Mouse (Mus musculus): ENCODE measurements around the gene Kntc1. TPM values are rescaled to one million over a fixed set of nuclear protein-coding genes. Genes with fewer than 3 reads are reported as not detected.

The Kntc1 gene
- polyA plus RNA-seq, 1 experiment from 2014 or later: 0.92 TPM

GRCm38 (mm10) chr5:123853877-123854504 is 104.5 kb downstream of the Kntc1 start:
- Histone ChIP-seq H3K4me1 (ENCODE audit: insufficient read depth, low read depth, low read length) (no peaks in the 10 kb centered on the region), H3K36me3 (ENCODE audit: insufficient read depth, low read length) (no peaks in the 10 kb centered on the region), H3K27ac (ENCODE audit: low read length) (no peak overlapping the region), H3K9me3 (ENCODE audit: low read length) (no peaks in the 10 kb centered on the region), H3K4me3 (ENCODE audit: low read depth, low read length) (no peak overlapping the region), H3K27me3 (replicated peaks; ENCODE audit: insufficient read depth, low read length) (no peaks in the 10 kb centered on the region), H3K9ac (replicated peaks; ENCODE audit: low read depth) (no peak overlapping the region), H3K4me2 (replicated peaks; ENCODE audit: low read depth, low read length) (no peak overlapping the region)
- no peak for DNase-seq (ENCODE audit: low spot score)
- TF ChIP-seq CTCF (IDR thresholded peaks at IDR 0.05) (no peak), EP300 (IDR thresholded peaks at IDR 0.05) (no peak)
- no peak for ATAC-seq
- WGBS: 53% methylated on average over 11 of the region's 11 CpGs

GRCm38 (mm10) chr5:123854511-123854910 is 105.0 kb downstream of the Kntc1 start:
- peak; percentile 53 for ATAC-seq
- H3K36me3 ChIP-seq (ENCODE audit: insufficient read depth, low read length): no peaks in the 10 kb centered on the region
- no peak overlapping the region for H3K27ac ChIP-seq (ENCODE audit: low read length)
- no peaks in the 10 kb centered on the region for H3K27me3 ChIP-seq (replicated peaks; ENCODE audit: insufficient read depth, low read length)
- H3K9me3 ChIP-seq (ENCODE audit: low read length): no peaks in the 10 kb centered on the region
- H3K4me3 ChIP-seq (ENCODE audit: low read depth, low read length): no peak overlapping the region
- no peaks in the 10 kb centered on the region for H3K4me1 ChIP-seq (ENCODE audit: insufficient read depth, low read depth, low read length)
- 50% methylated on average over 9 of the region's 9 CpGs for WGBS
- TF ChIP-seq CTCF (IDR thresholded peaks at IDR 0.05): no peak
- TF ChIP-seq EP300 (IDR thresholded peaks at IDR 0.05): no peak
- peak; percentile 65 for DNase-seq (ENCODE audit: low spot score)
- H3K4me2 ChIP-seq (replicated peaks; ENCODE audit: low read depth, low read length): no peak overlapping the region
- H3K9ac ChIP-seq (replicated peaks; ENCODE audit: low read depth): no peak overlapping the region

GRCm38 (mm10) chr5:123858798-123859197 is 109.3 kb downstream of the Kntc1 start:
- no peaks in the 10 kb centered on the region for H3K27me3 ChIP-seq (replicated peaks; ENCODE audit: insufficient read depth, low read length)
- 53% methylated on average over 11 of the region's 11 CpGs for whole genome bisulfite sequencing
- ATAC-seq: no peak
- no peaks in the 10 kb centered on the region for H3K36me3 ChIP-seq (ENCODE audit: insufficient read depth, low read length)
- no peaks in the 10 kb centered on the region for H3K9me3 ChIP-seq (ENCODE audit: low read length)
- TF ChIP-seq EP300 (IDR thresholded peaks at IDR 0.05): no peak
- no peak for TF ChIP-seq CTCF (IDR thresholded peaks at IDR 0.05)
- H3K4me2 ChIP-seq (replicated peaks; ENCODE audit: low read depth, low read length): no peak overlapping the region
- no peak overlapping the region for H3K9ac ChIP-seq (replicated peaks; ENCODE audit: low read depth)
- H3K4me3 ChIP-seq (ENCODE audit: low read depth, low read length): no peak overlapping the region
- no peaks in the 10 kb centered on the region for H3K4me1 ChIP-seq (ENCODE audit: insufficient read depth, low read depth, low read length)
- no peak overlapping the region for H3K27ac ChIP-seq (ENCODE audit: low read length)
- DNase-seq (ENCODE audit: low spot score): no peak

- peak; percentile 60 for DNase-seq (ENCODE audit: low spot score)
- Histone ChIP-seq H3K4me1 (ENCODE audit: insufficient read depth, low read depth, low read length) (no peaks in the 10 kb centered on the region), H3K27me3 (replicated peaks; ENCODE audit: insufficient read depth, low read length) (no peaks in the 10 kb centered on the region), H3K36me3 (ENCODE audit: insufficient read depth, low read length) (no peaks in the 10 kb centered on the region), H3K27ac (ENCODE audit: low read length) (no peak overlapping the region), H3K9me3 (ENCODE audit: low read length) (no peaks in the 10 kb centered on the region), H3K4me3 (ENCODE audit: low read depth, low read length) (no peak overlapping the region), H3K4me2 (replicated peaks; ENCODE audit: low read depth, low read length) (peak overlapping the region; percentile 25), H3K9ac (replicated peaks; ENCODE audit: low read depth) (no peak overlapping the region)
- ATAC-seq: no peak; the same call in 1 of the 2 replicates
- WGBS: 56% methylated on average over 15 of the region's 15 CpGs
- no peak for TF ChIP-seq EP300 (IDR thresholded peaks at IDR 0.05)
- no peak for TF ChIP-seq CTCF (IDR thresholded peaks at IDR 0.05)
These were observed 113.1 kb downstream of the Kntc1 start for GRCm38 (mm10) chr5:123862374-123863350.

- H3K9ac ChIP-seq (replicated peaks; ENCODE audit: low read depth): no peak overlapping the region
- no peaks in the 10 kb centered on the region for H3K9me3 ChIP-seq (ENCODE audit: low read length)
- WGBS: 87% methylated on average over 14 of the region's 14 CpGs
- H3K27me3 ChIP-seq (replicated peaks; ENCODE audit: insufficient read depth, low read length): no peaks in the 10 kb centered on the region
- no peak overlapping the region for H3K4me2 ChIP-seq (replicated peaks; ENCODE audit: low read depth, low read length)
- DNase-seq (ENCODE audit: low spot score) (no peak), ATAC-seq (no peak)
- no peak for TF ChIP-seq CTCF (IDR thresholded peaks at IDR 0.05)
- no peak for TF ChIP-seq EP300 (IDR thresholded peaks at IDR 0.05)
- no peaks in the 10 kb centered on the region for H3K4me1 ChIP-seq (ENCODE audit: insufficient read depth, low read depth, low read length)
- H3K36me3 ChIP-seq (ENCODE audit: insufficient read depth, low read length): no peaks in the 10 kb centered on the region
- no peak overlapping the region for H3K4me3 ChIP-seq (ENCODE audit: low read depth, low read length)
- H3K27ac ChIP-seq (ENCODE audit: low read length): no peak overlapping the region
These were observed 114.4 kb downstream of the Kntc1 start for GRCm38 (mm10) chr5:123863934-123864333.

GRCm38 (mm10) chr5:123865365-123865764 is 115.8 kb downstream of the Kntc1 start, which contains the start of gene Hcar2:
Gene Hcar2 (minus strand): TSS chr5:123865499.
- Histone ChIP-seq H3K4me1 (ENCODE audit: insufficient read depth, low read depth, low read length) (no peaks in the 10 kb centered on the region), H3K27ac (ENCODE audit: low read length) (no peak within 1 kb of the TSS), H3K9me3 (ENCODE audit: low read length) (no peaks in the 10 kb centered on the region), H3K27me3 (replicated peaks; ENCODE audit: insufficient read depth, low read length) (no peaks in the 10 kb centered on the region), H3K9ac (replicated peaks; ENCODE audit: low read depth) (no peak within 1 kb of the TSS), H3K36me3 (ENCODE audit: insufficient read depth, low read length) (no peaks in the 10 kb centered on the region), H3K4me2 (replicated peaks; ENCODE audit: low read depth, low read length) (no peak within 1 kb of the TSS), H3K4me3 (ENCODE audit: low read depth, low read length) (no peak within 1 kb of the TSS)
- 57% methylated on average over 12 of the region's 12 CpGs for WGBS
- no peak for TF ChIP-seq EP300 (IDR thresholded peaks at IDR 0.05)
- no peak for TF ChIP-seq CTCF (IDR thresholded peaks at IDR 0.05)
- no peak for ATAC-seq
- peak; percentile 70 for DNase-seq (ENCODE audit: low spot score)

Measured in lung, postnatal 0 days (tissue).